Mouse (Mus musculus): ENCODE results near the gene Scg2. TPM values are rescaled to one million over a fixed set of nuclear protein-coding genes. Genes with fewer than 3 reads are reported as not detected.
A peak's percentile ranks its signal among the peaks of the same experiment; 100 is the strongest.

Gene Scg2
- polyA plus RNA-seq, 1 experiment from 2014 or later, result 233 TPM

DNA sequence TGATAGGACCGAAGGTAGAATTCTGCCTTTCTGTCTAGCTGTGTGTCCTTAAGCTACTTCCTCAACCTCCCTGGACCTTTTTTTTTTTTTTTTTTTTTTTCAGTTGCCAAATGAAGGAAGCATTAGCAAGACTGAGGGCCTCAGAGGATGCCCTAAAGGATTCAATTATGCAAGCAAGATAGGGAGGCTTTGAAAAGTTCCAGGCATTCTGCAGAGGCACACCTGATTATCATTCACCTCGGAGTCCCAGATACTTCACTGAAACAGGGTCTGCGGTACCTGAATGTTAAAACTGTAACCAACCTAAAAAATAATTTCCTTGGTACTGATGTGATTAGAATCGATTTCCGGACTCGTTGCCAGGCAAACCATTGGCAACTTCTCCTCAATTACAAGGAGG lies 10.0 kb upstream of the Scg2 start:
- Histone ChIP-seq H3K9ac (ENCODE audit: low read depth, low read length) (peak overlapping the region; percentile 56), H3K4me3 (ENCODE audit: low read length) (peak overlapping the region; percentile 37), H3K4me2 (ENCODE audit: low read length) (peak overlapping the region; percentile 61), H3K27ac (ENCODE audit: low read depth, low read length) (peak overlapping the region; percentile 68), H3K36me3 (ENCODE audit: control insufficient read depth, insufficient read depth, low read length) (no peaks in the 10 kb centered on the region), H3K27me3 (replicated peaks; ENCODE audit: control insufficient read depth, insufficient read depth, low read length) (no peaks in the 10 kb centered on the region), H3K4me1 (ENCODE audit: control insufficient read depth, insufficient read depth, low read depth, low read length) (peaks cover 11% of the 10 kb centered on the region), H3K9me3 (ENCODE audit: control insufficient read depth, low read length) (no peaks in the 10 kb centered on the region)
- 12% methylated on average over 6 of the region's 6 CpGs for WGBS
- ATAC-seq, result peak; percentile 19; the same call in 1 of the 2 replicates

DNA sequence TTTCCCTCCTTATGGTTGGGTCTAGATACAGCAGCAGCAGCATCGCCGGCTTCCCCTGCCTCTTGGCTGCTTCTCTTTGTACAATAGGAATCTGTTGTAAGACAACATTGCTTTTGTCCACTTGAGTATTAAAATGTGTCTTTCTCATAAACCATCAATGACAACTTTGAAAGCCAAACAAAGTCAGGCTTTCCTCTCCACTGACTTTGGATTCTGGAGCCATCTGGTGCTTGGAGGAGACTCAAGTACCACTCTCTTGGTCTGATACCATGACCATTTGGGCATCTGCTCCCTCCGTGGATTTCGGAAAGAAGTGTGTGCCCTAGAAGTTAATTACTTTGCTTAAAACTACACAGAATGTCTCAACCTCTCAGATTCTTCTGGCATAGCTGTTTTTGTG lies 5.7 kb upstream of the Scg2 start:
- no peak for ATAC-seq
- WGBS, result 64% methylated on average over 4 of the region's 4 CpGs
- H3K9ac ChIP-seq (ENCODE audit: low read depth, low read length), result no peak overlapping the region
- H3K4me2 ChIP-seq (ENCODE audit: low read length), result no peak overlapping the region
- H3K36me3 ChIP-seq (ENCODE audit: control insufficient read depth, insufficient read depth, low read length), result no peaks in the 10 kb centered on the region
- H3K27ac ChIP-seq (ENCODE audit: low read depth, low read length), result no peak overlapping the region
- H3K9me3 ChIP-seq (ENCODE audit: control insufficient read depth, low read length), result no peaks in the 10 kb centered on the region
- 0 out of 2 replicates have a peak, but pooled peaks cover 1% of the 10 kb centered on the region for H3K4me1 ChIP-seq (ENCODE audit: control insufficient read depth, insufficient read depth, low read depth, low read length)
- no peak overlapping the region for H3K4me3 ChIP-seq (ENCODE audit: low read length)
- no peaks in the 10 kb centered on the region for H3K27me3 ChIP-seq (replicated peaks; ENCODE audit: control insufficient read depth, insufficient read depth, low read length)

- Histone ChIP-seq H3K36me3 (ENCODE audit: control insufficient read depth, insufficient read depth, low read length) (peaks cover 7% of the 10 kb centered on the region; the same call in 1 of the 2 replicates), H3K4me1 (ENCODE audit: control insufficient read depth, insufficient read depth, low read depth, low read length) (no peaks in the 10 kb centered on the region), H3K27me3 (replicated peaks; ENCODE audit: control insufficient read depth, insufficient read depth, low read length) (no peaks in the 10 kb centered on the region), H3K9me3 (ENCODE audit: control insufficient read depth, low read length) (no peaks in the 10 kb centered on the region), H3K9ac (ENCODE audit: low read depth, low read length) (no peak overlapping the region), H3K4me3 (ENCODE audit: low read length) (no peak overlapping the region), H3K27ac (ENCODE audit: low read depth, low read length) (no peak overlapping the region), H3K4me2 (ENCODE audit: low read length) (no peak overlapping the region)
- WGBS, result 92% methylated on average over 1 of the region's 1 CpGs
- ATAC-seq, result no peak
These were observed 2.2 kb downstream of the Scg2 start for GRCm38 (mm10) chr1:79437755-79438154.

GRCm38 (mm10) chr1:79436671-79437070 lies 3.2 kb downstream of the Scg2 start:
- Histone ChIP-seq H3K4me3 (ENCODE audit: low read length) (no peak overlapping the region), H3K4me2 (ENCODE audit: low read length) (no peak overlapping the region), H3K27ac (ENCODE audit: low read depth, low read length) (no peak overlapping the region), H3K4me1 (ENCODE audit: control insufficient read depth, insufficient read depth, low read depth, low read length) (no peaks in the 10 kb centered on the region), H3K36me3 (ENCODE audit: control insufficient read depth, insufficient read depth, low read length) (peaks cover 7% of the 10 kb centered on the region; the same call in 1 of the 2 replicates), H3K9me3 (ENCODE audit: control insufficient read depth, low read length) (no peaks in the 10 kb centered on the region), H3K27me3 (replicated peaks; ENCODE audit: control insufficient read depth, insufficient read depth, low read length) (no peaks in the 10 kb centered on the region), H3K9ac (ENCODE audit: low read depth, low read length) (no peak overlapping the region)
- WGBS, result 81% methylated on average over 8 of the region's 8 CpGs
- no peak for ATAC-seq

- no peak for ATAC-seq
- Histone ChIP-seq H3K27ac (ENCODE audit: low read depth, low read length) (no peak overlapping the region), H3K9ac (ENCODE audit: low read depth, low read length) (no peak overlapping the region), H3K27me3 (replicated peaks; ENCODE audit: control insufficient read depth, insufficient read depth, low read length) (no peaks in the 10 kb centered on the region), H3K4me3 (ENCODE audit: low read length) (no peak overlapping the region), H3K9me3 (ENCODE audit: control insufficient read depth, low read length) (no peaks in the 10 kb centered on the region), H3K4me2 (ENCODE audit: low read length) (no peak overlapping the region), H3K4me1 (ENCODE audit: control insufficient read depth, insufficient read depth, low read depth, low read length) (no peaks in the 10 kb centered on the region), H3K36me3 (ENCODE audit: control insufficient read depth, insufficient read depth, low read length) (no peaks in the 10 kb centered on the region)
- WGBS, result 52% methylated on average over 5 of the region's 5 CpGs
These were observed 10.9 kb downstream of the Scg2 start for GRCm38 (mm10) chr1:79429058-79429457.

DNA sequence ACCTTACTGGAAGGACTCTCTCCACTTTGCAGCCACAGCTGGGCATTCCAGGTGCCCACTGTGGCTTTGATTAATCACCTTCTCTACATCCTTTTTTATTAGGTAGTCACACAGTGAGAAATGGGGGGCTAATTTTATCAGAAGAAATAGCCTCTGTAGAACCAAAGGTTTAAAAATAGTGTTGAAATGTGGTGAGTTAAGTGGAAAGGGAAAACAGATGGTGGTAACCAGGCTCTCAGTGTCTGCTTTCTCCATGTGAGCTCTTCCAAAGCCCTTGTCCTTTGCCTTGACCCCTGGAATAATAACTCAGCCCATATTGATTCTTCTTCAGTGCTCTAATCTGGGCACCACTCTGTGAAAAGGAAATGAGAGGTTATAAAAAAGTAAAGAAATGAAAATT lies 24.4 kb downstream of the Scg2 start:
- ATAC-seq, result no peak

GRCm38 (mm10) chr1:79406337-79406942 lies 33.5 kb downstream of the Scg2 start:
- H3K4me2 ChIP-seq (ENCODE audit: low read length), result no peak overlapping the region
- H3K4me3 ChIP-seq (ENCODE audit: low read length), result no peak overlapping the region
- H3K4me1 ChIP-seq (ENCODE audit: control insufficient read depth, insufficient read depth, low read depth, low read length), result no peaks in the 10 kb centered on the region
- H3K9ac ChIP-seq (ENCODE audit: low read depth, low read length), result no peak overlapping the region
- WGBS, result 63% methylated on average over 7 of the region's 7 CpGs
- H3K9me3 ChIP-seq (ENCODE audit: control insufficient read depth, low read length), result no peaks in the 10 kb centered on the region
- no peaks in the 10 kb centered on the region for H3K27me3 ChIP-seq (replicated peaks; ENCODE audit: control insufficient read depth, insufficient read depth, low read length)
- H3K36me3 ChIP-seq (ENCODE audit: control insufficient read depth, insufficient read depth, low read length), result no peaks in the 10 kb centered on the region
- H3K27ac ChIP-seq (ENCODE audit: low read depth, low read length), result no peak overlapping the region
- ATAC-seq, result no peak

More for the DNA sequence above, 24.4 kb downstream of the Scg2 start:
- H3K27me3 ChIP-seq (replicated peaks; ENCODE audit: control insufficient read depth, insufficient read depth, low read length), result no peaks in the 10 kb centered on the region
- H3K4me3 ChIP-seq (ENCODE audit: low read length), result no peak overlapping the region
- no peaks in the 10 kb centered on the region for H3K4me1 ChIP-seq (ENCODE audit: control insufficient read depth, insufficient read depth, low read depth, low read length)
- H3K9ac ChIP-seq (ENCODE audit: low read depth, low read length), result no peak overlapping the region
- H3K9me3 ChIP-seq (ENCODE audit: control insufficient read depth, low read length), result no peaks in the 10 kb centered on the region
- H3K36me3 ChIP-seq (ENCODE audit: control insufficient read depth, insufficient read depth, low read length), result no peaks in the 10 kb centered on the region
- H3K27ac ChIP-seq (ENCODE audit: low read depth, low read length), result no peak overlapping the region
- no peak overlapping the region for H3K4me2 ChIP-seq (ENCODE audit: low read length)

DNA sequence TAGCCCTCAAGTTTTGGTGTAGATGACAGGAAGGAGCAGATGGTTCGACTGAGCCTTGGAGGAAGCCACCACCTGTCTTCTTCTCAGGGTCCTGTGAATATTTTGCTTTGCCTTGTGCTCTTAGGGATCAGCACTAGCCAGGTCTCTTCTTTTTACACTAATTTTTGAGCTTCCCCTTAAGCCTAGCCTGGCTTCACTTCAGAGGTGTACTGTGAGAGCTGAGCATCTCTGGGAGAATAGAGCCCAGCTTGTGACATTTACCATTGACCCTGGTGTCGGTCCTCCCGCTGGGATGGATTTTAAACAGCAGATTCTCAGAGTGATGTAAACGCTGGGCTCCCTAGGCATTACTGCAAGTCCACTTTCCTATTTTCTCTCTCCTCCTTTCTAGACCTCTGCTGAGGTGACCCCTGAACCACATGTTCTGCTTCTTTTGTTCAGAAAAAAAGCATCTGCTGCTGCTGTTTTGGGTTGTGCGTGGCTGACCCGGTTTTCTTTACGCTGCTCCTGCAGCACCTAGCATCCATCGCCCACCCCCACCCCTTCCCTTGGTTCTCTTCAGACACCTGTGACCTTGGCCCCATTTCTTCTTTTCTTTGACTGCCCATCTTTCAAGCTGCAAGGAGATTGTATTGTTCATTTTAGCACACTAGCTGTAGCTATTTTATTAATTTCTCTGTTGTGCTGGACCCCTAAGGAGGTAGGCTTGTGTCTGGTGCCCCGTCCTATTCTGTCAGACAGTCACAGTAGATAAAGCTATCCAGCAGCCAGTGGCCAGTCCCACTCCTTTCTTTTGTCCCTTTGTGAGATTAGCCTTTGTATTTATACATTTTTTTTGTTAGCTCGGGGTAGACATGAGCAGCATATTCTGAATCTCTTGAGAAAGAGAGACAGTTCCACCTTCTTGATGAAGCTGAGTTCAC lies 38.6 kb downstream of the Scg2 start:
- Histone ChIP-seq H3K4me2 (ENCODE audit: low read length) (no peak overlapping the region), H3K36me3 (ENCODE audit: control insufficient read depth, insufficient read depth, low read length) (no peaks in the 10 kb centered on the region), H3K9ac (ENCODE audit: low read depth, low read length) (no peak overlapping the region), H3K27ac (ENCODE audit: low read depth, low read length) (no peak overlapping the region), H3K27me3 (replicated peaks; ENCODE audit: control insufficient read depth, insufficient read depth, low read length) (no peaks in the 10 kb centered on the region), H3K4me1 (ENCODE audit: control insufficient read depth, insufficient read depth, low read depth, low read length) (no peaks in the 10 kb centered on the region), H3K4me3 (ENCODE audit: low read length) (no peak overlapping the region), H3K9me3 (ENCODE audit: control insufficient read depth, low read length) (no peaks in the 10 kb centered on the region)
- 19% methylated on average over 10 of the region's 10 CpGs for WGBS
- ATAC-seq, result no peak

DNA sequence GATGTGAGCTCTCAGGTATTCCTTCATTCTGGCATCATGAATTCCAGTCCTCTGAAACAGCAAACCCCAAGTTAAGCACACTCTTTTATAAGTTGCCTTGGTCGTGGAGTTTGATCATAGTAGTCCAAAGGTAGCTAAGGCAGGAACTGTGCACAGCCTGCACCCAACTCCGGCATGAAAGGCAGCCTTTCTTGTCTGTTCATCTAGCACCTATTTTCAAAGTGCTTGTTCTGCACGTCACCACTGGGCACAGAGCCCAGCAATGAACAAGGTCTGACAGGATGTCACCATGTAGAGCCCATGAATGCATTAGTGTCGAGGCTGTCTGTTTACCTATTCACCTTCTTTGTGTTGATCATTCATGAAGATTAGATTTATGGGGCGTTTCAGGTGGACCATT lies 39.6 kb downstream of the Scg2 start:
- Histone ChIP-seq H3K27me3 (replicated peaks; ENCODE audit: control insufficient read depth, insufficient read depth, low read length) (no peaks in the 10 kb centered on the region), H3K36me3 (ENCODE audit: control insufficient read depth, insufficient read depth, low read length) (no peaks in the 10 kb centered on the region), H3K4me2 (ENCODE audit: low read length) (no peak overlapping the region), H3K27ac (ENCODE audit: low read depth, low read length) (no peak overlapping the region), H3K4me3 (ENCODE audit: low read length) (no peak overlapping the region), H3K4me1 (ENCODE audit: control insufficient read depth, insufficient read depth, low read depth, low read length) (no peaks in the 10 kb centered on the region), H3K9me3 (ENCODE audit: control insufficient read depth, low read length) (no peaks in the 10 kb centered on the region), H3K9ac (ENCODE audit: low read depth, low read length) (no peak overlapping the region)
- no peak for ATAC-seq
- WGBS, result 71% methylated on average over 5 of the region's 5 CpGs
